Mouse (Mus musculus) stomach, embryonic 15.5 days (tissue): Measurements from ENCODE around the gene Lbhd1. TPM values are rescaled to one million over a fixed set of nuclear protein-coding genes. Genes with fewer than 3 reads are reported as not detected.
"Not testable (repeated sequence)": the region's sequence is repeated elsewhere in the genome, so short reads cannot be mapped to it uniquely, and the experiment has no call there.

Experiments
- ATAC-seq: fragments of 200-750 bp; cut with Nextera tagmentation; 2 replicates; pipeline ENCODE4 v1.8.0; 2017; ENCODE audit warnings: low read depth, moderate number of reproducible peaks, moderate TSS enrichment; ENCODE audit not compliant: insufficient read depth, low FRiP score
- H3K27ac ChIP-seq: fragments of 300-500 bp; sonication (generic); 2 replicates; pipeline ENCODE4 v1.5.1; 2015; ENCODE audit warnings: mild to moderate bottlenecking, inconsistent platforms
- H3K27me3 ChIP-seq: fragments of 300-500 bp; sonication (generic); replicated peaks from 2 replicates; pipeline ENCODE4 v1.6.1; 2015; ENCODE audit warnings: inconsistent platforms
- H3K36me3 ChIP-seq: fragments of 300-500 bp; sonication (generic); 2 replicates; pipeline ENCODE4 v1.6.1; 2015; ENCODE audit warnings: inconsistent platforms
- H3K4me1 ChIP-seq: fragments of 300-500 bp; sonication (generic); 2 replicates; pipeline ENCODE4 v1.6.1; 2015; ENCODE audit warnings: inconsistent platforms
- H3K4me2 ChIP-seq: fragments of 300-500 bp; sonication (generic); 2 replicates; pipeline ENCODE4 v1.6.1; 2015; ENCODE audit warnings: mild to moderate bottlenecking, inconsistent platforms
- H3K4me3 ChIP-seq: fragments of 300-500 bp; sonication (generic); replicated peaks from 2 replicates; pipeline ENCODE4 v1.5.1; 2015; ENCODE audit warnings: inconsistent platforms
- H3K9ac ChIP-seq: fragments of 300-500 bp; sonication (generic); 2 replicates; pipeline ENCODE4 v1.6.1; 2015; ENCODE audit warnings: inconsistent platforms
- H3K9me3 ChIP-seq: fragments of 300-500 bp; sonication (generic); 2 replicates; pipeline ENCODE4 v1.6.1; 2016; ENCODE audit warnings: inconsistent platforms
- WGBS: fragments of 180-500 bp; shearing (Covaris S2); methylation state at CpG from one replicate; pipeline ENCODE4 v1.1.7; 2015; 5-methylcytosine and 5-hydroxymethylcytosine counted together
- polyA plus RNA-seq: library from polyadenylated mRNA; unstranded; fragments of >200 nt; fragmentation: Nextera tagmentation; extraction: Ambion mirVana; gene quantifications from 2 replicates; pipeline ENCODE4 v1.2.1, GENCODE M21; 2015

Lbhd1 gene
- polyA plus RNA-seq, 1 experiment from 2014 or later: 69.9 TPM

GRCm38 (mm10) chr19:8897211-8897864, 13.8 kb downstream of the Lbhd1 start:
- Histone ChIP-seq H3K4me2 (peak overlapping the region; percentile 60), H3K4me1 (peaks cover 33% of the 10 kb centered on the region), H3K27ac (peak overlapping the region; percentile 91), H3K9ac (peak overlapping the region; percentile 55), H3K36me3 (peaks cover 17% of the 10 kb centered on the region), H3K4me3 (peak overlapping the region; percentile 66)
- not testable (repeated sequence) for H3K27me3 ChIP-seq, H3K9me3 ChIP-seq
- 22% methylated on average over 21 of the region's 21 CpGs for WGBS
- ATAC-seq: peak; percentile 28

GRCm38 (mm10) chr19:8897865-8898495, 14.4 kb downstream of the Lbhd1 start, which contains the start of gene Ganab:
Gene Ganab (plus strand): TSS chr19:8898071.
- WGBS: under 1% methylated on average over 53 of the region's 53 CpGs
- Histone ChIP-seq H3K4me2 (peak within 1 kb of the TSS; percentile 69), H3K9ac (peak within 1 kb of the TSS; percentile 84), H3K4me3 (peak within 1 kb of the TSS; percentile 66), H3K36me3 (peaks cover 21% of the 10 kb centered on the region), H3K27me3 (no peaks in the 10 kb centered on the region), H3K27ac (peak within 1 kb of the TSS; percentile 92), H3K9me3 (no peaks in the 10 kb centered on the region), H3K4me1 (peaks cover 33% of the 10 kb centered on the region)
- ATAC-seq: peak; percentile 99

- Histone ChIP-seq H3K4me2 (peak overlapping the region; percentile 69), H3K4me3 (peak overlapping the region; percentile 66), H3K36me3 (peaks cover 25% of the 10 kb centered on the region), H3K9ac (peak overlapping the region; percentile 84), H3K27ac (peak overlapping the region; percentile 92), H3K27me3 (no peaks in the 10 kb centered on the region), H3K4me1 (peaks cover 32% of the 10 kb centered on the region), H3K9me3 (no peaks in the 10 kb centered on the region)
- WGBS: 3% methylated on average over 13 of the region's 13 CpGs
- no peak for ATAC-seq
Observed at GRCm38 (mm10) chr19:8898576-8898975, 15.0 kb downstream of the Lbhd1 start.

- H3K27me3 ChIP-seq: no peaks in the 10 kb centered on the region
- H3K36me3 ChIP-seq: peaks cover 29% of the 10 kb centered on the region
- peaks cover 27% of the 10 kb centered on the region for H3K4me1 ChIP-seq
- peak overlapping the region; percentile 66 for H3K4me3 ChIP-seq
- no peak for ATAC-seq
- H3K4me2 ChIP-seq: peak overlapping the region; percentile 69
- no peaks in the 10 kb centered on the region for H3K9me3 ChIP-seq
- 26% methylated on average over 3 of the region's 3 CpGs for WGBS
- no peak overlapping the region for H3K27ac ChIP-seq
- H3K9ac ChIP-seq: peak overlapping the region; percentile 35
Observed at GRCm38 (mm10) chr19:8899079-8899478, 15.5 kb downstream of the Lbhd1 start.

GRCm38 (mm10) chr19:8903412-8903811, 19.9 kb downstream of the Lbhd1 start:
- no peak for ATAC-seq
- Histone ChIP-seq H3K9me3 (no peaks in the 10 kb centered on the region), H3K36me3 (peaks cover 45% of the 10 kb centered on the region), H3K27ac (no peak overlapping the region), H3K4me2 (no peak overlapping the region), H3K9ac (no peak overlapping the region), H3K4me3 (no peak overlapping the region), H3K27me3 (no peaks in the 10 kb centered on the region), H3K4me1 (peaks cover 8% of the 10 kb centered on the region)
- 92% methylated on average over 5 of the region's 5 CpGs for WGBS

- no peak overlapping the region for H3K4me2 ChIP-seq
- H3K9me3 ChIP-seq: no peaks in the 10 kb centered on the region
- ATAC-seq: no peak
- H3K4me1 ChIP-seq: no peaks in the 10 kb centered on the region
- WGBS: 85% methylated on average over 6 of the region's 6 CpGs
- peaks cover 78% of the 10 kb centered on the region for H3K36me3 ChIP-seq
- no peaks in the 10 kb centered on the region for H3K27me3 ChIP-seq
- H3K9ac ChIP-seq: no peak overlapping the region
- no peak overlapping the region for H3K4me3 ChIP-seq
- no peak overlapping the region for H3K27ac ChIP-seq
Observed at GRCm38 (mm10) chr19:8908531-8908930, 25.0 kb downstream of the Lbhd1 start.

GRCm38 (mm10) chr19:8911810-8912209, 28.3 kb downstream of the Lbhd1 start:
- H3K4me1 ChIP-seq: no peaks in the 10 kb centered on the region
- H3K27ac ChIP-seq: no peak overlapping the region
- no peak for ATAC-seq
- no peak overlapping the region for H3K4me2 ChIP-seq
- H3K27me3 ChIP-seq: no peaks in the 10 kb centered on the region
- no peak overlapping the region for H3K9ac ChIP-seq
- H3K9me3 ChIP-seq: no peaks in the 10 kb centered on the region
- WGBS: 87% methylated on average over 5 of the region's 5 CpGs
- H3K36me3 ChIP-seq: peaks cover 94% of the 10 kb centered on the region
- H3K4me3 ChIP-seq: no peak overlapping the region

GRCm38 (mm10) chr19:8914212-8914611, 30.7 kb downstream of the Lbhd1 start:
- H3K4me1 ChIP-seq: no peaks in the 10 kb centered on the region
- no peak overlapping the region for H3K9ac ChIP-seq
- H3K27ac ChIP-seq: no peak overlapping the region
- H3K4me3 ChIP-seq: no peak overlapping the region
- no peaks in the 10 kb centered on the region for H3K9me3 ChIP-seq
- H3K27me3 ChIP-seq: no peaks in the 10 kb centered on the region
- H3K4me2 ChIP-seq: no peak overlapping the region
- WGBS: 90% methylated on average over 3 of the region's 3 CpGs
- no peak for ATAC-seq
- peaks cover 73% of the 10 kb centered on the region for H3K36me3 ChIP-seq

- Histone ChIP-seq H3K4me3 (no peak overlapping the region), H3K4me2 (no peak overlapping the region), H3K4me1 (peaks cover 12% of the 10 kb centered on the region; the same call in 1 of the 2 replicates), H3K27ac (no peak overlapping the region), H3K27me3 (no peaks in the 10 kb centered on the region), H3K9ac (no peak overlapping the region), H3K9me3 (no peaks in the 10 kb centered on the region), H3K36me3 (peaks cover 31% of the 10 kb centered on the region)
- WGBS: 88% methylated on average over 3 of the region's 3 CpGs
- no peak for ATAC-seq
Observed at GRCm38 (mm10) chr19:8919000-8919399, 35.5 kb downstream of the Lbhd1 start.

GRCm38 (mm10) chr19:8919684-8920072, 36.1 kb downstream of the Lbhd1 start:
- no peak for ATAC-seq
- Histone ChIP-seq H3K4me1 (peaks cover 12% of the 10 kb centered on the region; the same call in 1 of the 2 replicates), H3K27me3 (no peaks in the 10 kb centered on the region), H3K36me3 (peaks cover 24% of the 10 kb centered on the region), H3K27ac (peak overlapping the region; percentile 89), H3K4me3 (peak overlapping the region; percentile 79), H3K4me2 (peak overlapping the region; percentile 65), H3K9ac (no peak overlapping the region), H3K9me3 (no peaks in the 10 kb centered on the region)
- 62% methylated on average over 6 of the region's 6 CpGs for WGBS

GRCm38 (mm10) chr19:8920073-8920736, 36.7 kb downstream of the Lbhd1 start, which contains the start of gene B3gat3:
Gene B3gat3 (plus strand): TSS chr19:8920374.
- Histone ChIP-seq H3K36me3 (peaks cover 19% of the 10 kb centered on the region), H3K4me1 (peaks cover 12% of the 10 kb centered on the region; the same call in 1 of the 2 replicates), H3K4me2 (peak within 1 kb of the TSS; percentile 65), H3K9ac (peak within 1 kb of the TSS; percentile 64), H3K27me3 (no peaks in the 10 kb centered on the region), H3K4me3 (peak within 1 kb of the TSS; percentile 79), H3K27ac (peak within 1 kb of the TSS; percentile 89), H3K9me3 (no peaks in the 10 kb centered on the region)
- ATAC-seq: peak; percentile 97
- WGBS: 3% methylated on average over 49 of the region's 50 CpGs

GRCm38 (mm10) chr19:8920836-8921291, 37.3 kb downstream of the Lbhd1 start:
- H3K27ac ChIP-seq: peak overlapping the region; percentile 89
- peak; percentile 17; the same call in 1 of the 2 replicates for ATAC-seq
- peaks cover 17% of the 10 kb centered on the region for H3K36me3 ChIP-seq
- H3K4me3 ChIP-seq: peak overlapping the region; percentile 79
- under 1% methylated on average over 6 of the region's 6 CpGs for WGBS
- H3K9ac ChIP-seq: peak overlapping the region; percentile 64
- peaks cover 12% of the 10 kb centered on the region; the same call in 1 of the 2 replicates for H3K4me1 ChIP-seq
- H3K4me2 ChIP-seq: peak overlapping the region; percentile 65
- H3K9me3 ChIP-seq: no peaks in the 10 kb centered on the region
- H3K27me3 ChIP-seq: no peaks in the 10 kb centered on the region
